Mouse (Mus musculus) heart, postnatal 36 days (tissue): ENCODE results near the gene Rev3l. TPM values are rescaled to one million over a fixed set of nuclear protein-coding genes. Genes with fewer than 3 reads are reported as not detected.
A peak's percentile ranks its signal among the peaks of the same experiment; 100 is the strongest.
"Not testable (repeated sequence)": the region's sequence is repeated elsewhere in the genome, so short reads cannot be mapped to it uniquely, and the experiment has no call there.

ENCODE experiments used
- DNase-seq, 2 experiments: peaks; one replicate each; pipeline ENCODE4 v3.0.0; 2021 to 2022
- intact Hi-C: fragments of 180-260 bp; cut with DNase I; formaldehyde crosslinking; loops from one replicate; pipeline ENCODE4 v1.15.1; 2025
- total RNA-seq, 2 experiments: library from RNA; stranded (reverse); gene quantifications; 2 replicates each; pipeline ENCODE4 v1.2.3; 2021

Rev3l gene
- total RNA-seq, 2 experiments from 2014 or later: 14.3 to 17.9 TPM

GRCm38 (mm10) chr10:39776927-39777326, 45.0 kb downstream of the Rev3l start:
- no peak for DNase-seq
- intact Hi-C loops: no loop called here

GRCm38 (mm10) chr10:39778305-39778704, 46.4 kb downstream of the Rev3l start:
- no peak for DNase-seq
- intact Hi-C loops: no loop called here

DNA sequence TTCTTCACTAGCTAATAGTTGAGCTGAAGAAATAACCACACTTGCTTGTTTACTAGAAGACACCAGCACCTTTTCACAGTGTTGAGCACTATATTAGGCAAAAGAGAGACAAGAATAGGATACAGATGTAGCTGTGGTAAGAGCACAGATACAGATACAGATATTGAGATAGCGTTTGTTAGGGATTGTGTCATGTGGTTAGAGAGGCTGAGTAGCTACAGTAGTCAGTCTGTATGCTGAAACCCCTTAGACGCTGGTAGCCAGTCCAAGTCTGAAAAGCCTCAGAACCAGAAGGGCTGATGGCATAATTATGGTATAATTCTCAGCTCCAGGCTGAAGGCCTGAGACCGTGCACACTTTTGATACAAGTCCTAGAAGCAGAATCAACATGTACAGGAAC, 53.3 kb downstream of the Rev3l start:
- intact Hi-C loops: no loop called here
- no peak for DNase-seq

- intact Hi-C loops: no loop called here
- no peak for DNase-seq
These were observed 61.4 kb downstream of the Rev3l start for GRCm38 (mm10) chr10:39793295-39793694.

GRCm38 (mm10) chr10:39811507-39811906, 79.6 kb downstream of the Rev3l start:
- intact Hi-C loops: no loop called here
- DNase-seq: peak; percentile 12 to 38

GRCm38 (mm10) chr10:39842621-39843020, 110.7 kb downstream of the Rev3l start:
- DNase-seq: no peak
- intact Hi-C loops: no loop called here

DNA sequence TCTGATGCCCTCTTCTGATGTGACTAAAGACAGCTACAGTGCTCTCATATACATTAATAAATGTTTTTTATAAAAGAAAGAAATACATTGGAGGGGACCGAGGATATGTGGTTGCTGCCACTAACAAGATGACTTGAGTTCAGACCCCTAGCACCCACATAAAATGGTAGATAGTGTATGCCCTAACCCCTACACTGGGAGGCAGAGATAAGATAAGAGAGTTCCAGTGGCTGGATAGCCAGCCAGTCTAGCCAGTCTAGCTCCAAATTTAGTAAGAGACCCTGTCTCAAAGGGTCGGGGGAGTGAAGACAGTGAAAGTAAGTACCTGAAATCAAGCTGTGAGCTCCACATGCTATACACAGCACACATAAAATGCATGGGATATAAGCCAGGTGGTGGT, 133.6 kb downstream of the Rev3l start:
- intact Hi-C loops: no loop called here
- no peak for DNase-seq

GRCm38 (mm10) chr10:39888621-39889020, 156.7 kb downstream of the Rev3l start:
- DNase-seq: no peak

GRCm38 (mm10) chr10:39893702-39894697, 162.1 kb downstream of the Rev3l start:
- DNase-seq: no peak
- intact Hi-C loops: no loop called here

More at GRCm38 (mm10) chr10:39888621-39889020, 156.7 kb downstream of the Rev3l start:
- intact Hi-C loops: no loop called here

GRCm38 (mm10) chr10:39896503-39896902, 164.6 kb downstream of the Rev3l start:
- intact Hi-C loops: loop anchor here (5.0 kb wide), 1 partner anchor 164 kb away; the partner anchor contains the start of gene Rev3l
- DNase-seq: no peak

- intact Hi-C loops: loop anchor here (2.0 to 5.0 kb wide), 2 partner anchors 62 to 167 kb away; partner anchors contain the start of genes Mfsd4b3 and Rev3l
- DNase-seq: peak; percentile 80 to 83
These were observed 167.0 kb downstream of the Rev3l start, which contains the start of gene Mfsd4b4 for GRCm38 (mm10) chr10:39898874-39899371. TSS of gene Mfsd4b4 (minus strand) at chr10:39899238.

GRCm38 (mm10) chr10:39904191-39904590, 172.3 kb downstream of the Rev3l start:
- no peak for DNase-seq
- intact Hi-C loops: no loop called here

GRCm38 (mm10) chr10:39906799-39907658, 175.1 kb downstream of the Rev3l start:
- intact Hi-C loops: no loop called here
- no peak for DNase-seq

- no peak for DNase-seq
- intact Hi-C loops: no loop called here
These were observed 177.0 kb downstream of the Rev3l start for GRCm38 (mm10) chr10:39908768-39909441.

DNA sequence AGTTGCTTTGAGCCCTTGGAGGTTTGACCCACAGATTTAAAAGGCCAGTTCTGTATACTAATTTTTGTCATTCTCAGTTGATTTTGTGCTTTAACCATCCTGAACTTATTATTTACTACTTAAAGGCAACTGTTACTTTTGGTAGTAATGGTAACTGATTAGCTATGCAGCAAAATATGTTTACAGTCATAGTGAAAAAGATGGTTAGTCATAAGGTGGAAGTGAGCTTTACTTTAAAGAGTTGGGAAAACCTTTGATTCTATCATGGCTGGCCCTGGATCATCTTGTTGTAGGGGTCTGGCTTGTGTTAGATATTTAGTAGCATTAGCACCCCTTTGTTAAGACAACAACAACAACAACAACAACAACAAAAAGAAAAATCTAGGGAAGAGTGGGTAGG, 180.7 kb downstream of the Rev3l start:
- intact Hi-C loops: no loop called here
- no peak for DNase-seq

GRCm38 (mm10) chr10:39924556-39924955, 192.6 kb downstream of the Rev3l start:
- DNase-seq, intact Hi-C loops: not testable (repeated sequence)
